Mouse (Mus musculus): ENCODE measurements around the gene Tubb1. TPM values are rescaled to one million over a fixed set of nuclear protein-coding genes. Genes with fewer than 3 reads are reported as not detected.
A peak's percentile ranks its signal among the peaks of the same experiment; 100 is the strongest.

Tubb1 gene
- total RNA-seq, 2 experiments from 2014 or later: 0.26 TPM; not detected in 1

DNA sequence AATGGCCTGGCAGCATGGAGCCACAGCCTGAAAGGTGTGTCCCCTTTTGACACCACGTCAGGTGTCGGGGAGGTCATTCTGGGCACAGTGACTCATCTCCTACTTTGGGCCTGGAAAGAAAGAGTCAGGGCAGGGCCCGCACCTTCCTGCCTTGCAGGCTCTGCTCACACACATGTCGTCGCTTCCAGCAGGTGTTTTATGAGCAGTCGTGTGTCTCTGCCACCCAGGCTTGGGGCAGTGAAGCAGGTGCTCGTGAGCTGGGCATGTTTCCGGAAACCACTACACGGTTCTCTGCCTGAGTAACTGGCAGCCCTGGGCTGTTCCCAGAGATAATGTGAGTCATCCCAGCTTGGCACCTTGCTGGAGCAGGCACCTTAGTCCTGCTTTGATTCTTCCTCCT lies 8.0 kb upstream of the Tubb1 start:
- no peak for ATAC-seq (ENCODE audit: poor library complexity, severe bottlenecking)

DNA sequence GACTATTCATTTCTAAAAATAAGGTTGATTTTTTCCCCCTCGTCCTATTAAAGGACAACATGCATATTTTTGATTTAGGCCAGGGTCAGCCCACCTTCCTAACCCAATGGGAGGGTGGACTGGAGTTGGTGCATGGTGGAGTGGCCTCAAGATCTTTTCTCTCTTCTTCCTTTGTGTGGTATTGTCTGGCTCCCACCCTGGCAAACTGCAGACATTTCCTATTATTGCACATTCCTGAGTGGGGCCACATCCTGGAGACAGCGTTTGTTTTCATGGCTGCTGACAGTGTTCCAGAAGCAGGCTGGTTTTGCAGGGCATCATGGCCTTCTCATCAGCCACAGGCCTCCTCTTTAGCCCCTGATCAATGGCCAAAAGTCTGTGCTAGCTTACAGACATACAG lies 7.4 kb upstream of the Tubb1 start:
- no peak for ATAC-seq (ENCODE audit: poor library complexity, severe bottlenecking)

DNA sequence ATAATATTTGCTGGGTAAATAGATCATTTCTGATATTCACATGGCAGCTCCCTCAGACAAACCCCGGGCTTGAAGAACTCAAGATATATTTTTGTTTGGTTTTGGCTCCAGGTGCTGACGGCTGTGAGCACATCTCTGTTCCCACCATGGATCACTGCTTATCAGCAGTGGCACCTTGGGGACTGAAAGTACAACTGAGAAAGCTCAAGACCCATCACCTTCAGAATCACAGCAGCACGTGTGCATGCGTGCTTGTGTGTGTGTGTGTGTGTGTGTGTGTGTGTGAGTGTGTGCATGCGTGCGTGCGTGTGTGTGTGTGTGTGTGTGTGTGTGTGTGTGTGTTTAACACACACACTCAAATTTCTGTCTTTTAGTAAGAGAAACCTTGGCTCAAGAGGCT lies 6.1 kb upstream of the Tubb1 start:
- no peak for ATAC-seq (ENCODE audit: poor library complexity, severe bottlenecking)

DNA sequence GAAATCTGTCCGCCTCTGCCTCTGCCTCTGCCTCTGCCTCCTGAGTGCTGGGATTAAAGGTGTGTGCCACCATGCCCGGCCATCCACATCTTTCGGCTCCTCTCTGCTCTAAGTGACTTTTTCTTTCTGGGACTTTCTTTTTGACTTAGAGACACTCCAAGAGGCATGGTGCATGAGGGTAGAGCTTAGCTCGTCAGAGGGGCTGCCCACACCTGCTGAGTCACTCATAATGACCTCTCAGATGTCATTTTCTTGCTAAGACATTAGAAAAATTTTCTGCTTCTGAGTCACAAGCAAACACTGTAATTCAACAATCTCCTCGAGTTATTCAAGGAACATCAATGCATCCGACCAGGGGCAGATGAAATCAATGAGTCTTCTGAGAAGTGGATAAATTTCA lies 5.5 kb upstream of the Tubb1 start:
- no peak for ATAC-seq (ENCODE audit: poor library complexity, severe bottlenecking)

DNA sequence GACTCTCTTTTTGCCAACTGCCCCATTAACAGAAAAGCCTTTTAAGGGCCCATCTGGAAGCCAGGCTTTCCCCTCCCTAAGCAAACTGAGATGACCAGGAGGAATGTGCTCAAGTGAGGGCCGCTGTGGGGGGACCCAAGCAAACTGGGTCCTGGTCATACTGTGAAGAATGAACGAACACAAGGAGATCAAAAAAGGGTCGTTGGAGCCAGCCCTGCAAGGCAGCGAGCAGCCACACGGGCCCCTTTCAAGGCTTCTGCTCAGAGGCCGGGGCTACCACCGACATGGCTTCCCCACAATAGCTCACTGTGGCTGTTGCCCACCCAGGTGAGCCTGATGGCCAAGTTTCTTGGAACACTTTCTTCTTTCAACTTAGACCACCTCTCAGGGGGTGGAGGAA lies 4.0 kb upstream of the Tubb1 start:
- ATAC-seq (ENCODE audit: poor library complexity, severe bottlenecking): no peak

DNA sequence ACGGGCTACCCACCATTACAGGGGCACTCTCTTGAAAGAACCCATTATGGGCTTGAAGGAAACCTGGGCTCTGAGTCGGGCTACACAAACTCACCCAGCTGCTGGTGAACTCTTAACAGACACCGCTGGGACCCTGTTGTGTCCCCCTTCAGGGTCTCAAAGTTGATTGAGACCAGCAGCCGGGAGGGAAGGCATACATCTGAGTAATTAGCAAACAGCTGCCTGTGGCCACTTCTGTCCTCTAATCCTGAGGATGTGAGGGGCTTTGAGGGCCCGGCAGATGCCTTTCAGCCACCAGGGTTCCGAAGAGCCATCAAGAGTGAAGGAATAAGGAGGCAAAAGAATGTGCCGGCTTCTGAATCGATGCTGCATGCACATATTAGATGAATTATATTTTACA lies 3.6 kb upstream of the Tubb1 start:
- ATAC-seq (ENCODE audit: poor library complexity, severe bottlenecking): no peak

DNA sequence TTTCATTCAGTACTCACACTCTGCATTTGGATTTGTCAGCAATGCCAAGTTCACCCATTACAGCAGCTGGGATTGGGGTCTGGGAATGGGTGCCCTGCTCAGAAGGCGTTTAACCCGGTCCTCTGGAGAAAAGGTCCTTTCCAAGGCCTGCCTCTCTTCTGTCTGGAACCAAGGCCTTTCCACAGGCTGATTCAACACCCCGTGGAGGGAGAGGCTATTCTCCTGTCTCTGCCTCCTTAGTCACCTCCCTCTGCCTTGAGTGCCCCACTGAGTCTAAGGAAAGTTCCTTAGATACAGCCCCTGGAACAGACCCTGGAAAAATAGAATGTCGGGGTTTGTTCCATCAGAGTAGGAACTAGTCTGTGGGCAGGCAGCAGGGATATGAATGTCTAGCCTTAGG lies 2.1 kb upstream of the Tubb1 start:
- no peak for ATAC-seq (ENCODE audit: poor library complexity, severe bottlenecking)

DNA sequence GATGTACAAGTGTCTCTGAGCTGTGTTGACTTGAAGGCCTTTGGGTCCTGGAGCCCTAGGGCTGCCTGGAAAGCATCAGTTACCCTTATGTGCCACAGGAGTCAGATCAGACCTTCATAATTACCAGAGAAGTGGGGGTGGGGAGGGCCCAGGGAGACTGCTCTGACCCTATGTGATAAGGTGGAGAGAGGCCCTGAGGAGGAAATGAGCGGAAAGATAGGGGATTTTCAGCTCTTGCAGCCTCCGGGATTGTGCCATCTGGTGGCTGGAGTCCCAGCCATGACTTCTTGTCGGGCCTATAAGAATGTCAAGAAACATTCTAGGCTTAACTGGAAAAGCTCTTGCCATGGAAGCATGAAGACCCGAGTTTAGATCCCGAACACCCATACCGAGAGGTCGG lies 3.2 kb downstream of the Tubb1 start:
- peak; percentile 76 for ATAC-seq (ENCODE audit: poor library complexity, severe bottlenecking)

DNA sequence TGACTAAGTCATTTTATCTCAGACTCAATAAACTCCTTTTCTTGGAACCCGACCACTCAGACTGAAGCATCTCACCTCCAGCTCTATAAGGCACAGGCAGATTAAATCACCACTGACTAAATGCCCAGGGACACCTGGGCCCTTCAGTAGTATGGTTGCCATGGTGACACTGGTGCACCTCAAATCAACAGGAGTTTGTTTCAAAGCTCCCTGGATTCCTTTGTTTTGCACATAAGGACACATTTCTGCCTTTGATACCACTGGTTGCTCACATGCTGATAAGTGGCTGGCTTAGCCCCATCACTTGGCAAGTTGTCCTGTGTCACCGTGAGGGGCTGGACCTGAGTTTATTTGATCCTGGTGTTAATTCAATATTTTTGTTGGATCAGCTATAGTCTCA lies 8.9 kb downstream of the Tubb1 start:
- no peak for ATAC-seq (ENCODE audit: poor library complexity, severe bottlenecking)

DNA sequence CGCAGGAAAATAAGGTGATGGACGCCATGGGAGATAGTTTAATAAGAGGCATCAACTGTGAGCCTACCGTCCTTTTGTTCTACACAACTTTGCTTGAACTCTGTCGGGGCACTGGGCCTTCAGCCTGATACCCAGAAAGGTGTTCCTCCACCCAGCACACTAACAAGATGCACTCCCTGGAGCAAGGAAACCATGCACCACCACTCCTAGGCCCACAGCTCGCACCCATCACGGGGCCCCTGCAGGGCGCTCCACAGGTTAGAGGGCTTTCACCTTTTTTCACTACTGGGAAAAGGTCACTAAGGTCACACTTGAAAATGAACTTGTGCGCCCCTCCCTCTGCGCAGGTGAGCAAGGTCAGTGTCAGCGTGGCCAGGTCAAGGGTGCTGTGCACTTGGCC lies 12.9 kb downstream of the Tubb1 start:
- ATAC-seq (ENCODE audit: poor library complexity, severe bottlenecking): peak; percentile 6; the same call in 1 of the 2 replicates

DNA sequence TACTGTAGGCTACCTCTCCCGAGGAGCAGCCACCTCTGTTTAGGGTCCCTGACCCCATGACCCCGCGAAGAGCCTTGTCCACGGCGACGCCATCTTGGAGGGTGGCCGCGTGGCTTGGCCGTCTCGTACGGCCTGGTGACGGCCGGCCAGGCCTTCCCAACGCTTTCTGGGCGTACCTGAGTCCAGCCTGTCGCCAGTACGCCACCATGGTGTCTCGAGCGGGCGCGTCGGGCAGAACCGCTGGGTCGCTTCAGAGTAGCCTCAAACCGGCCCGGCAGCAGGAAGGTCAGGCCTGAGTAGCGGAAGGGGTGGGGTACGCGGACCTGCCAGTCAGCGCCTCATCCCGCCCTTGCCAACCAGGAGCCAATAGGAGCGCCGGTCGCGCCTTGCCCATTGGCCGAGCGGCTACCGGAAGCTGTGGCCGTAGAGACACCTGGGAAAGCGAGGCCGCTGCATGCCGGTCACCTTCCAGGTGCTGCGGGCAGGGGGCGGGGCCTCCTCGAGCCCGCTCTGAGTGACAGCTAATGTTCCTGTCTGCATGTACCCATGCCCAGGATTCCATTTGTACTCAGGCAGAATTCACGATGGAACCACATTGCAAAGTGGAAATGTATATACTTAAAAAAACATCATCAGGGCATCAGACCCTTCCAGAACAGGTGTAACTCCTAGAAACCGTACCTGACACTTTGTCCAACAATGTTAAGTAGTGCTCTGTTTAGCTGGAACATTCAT lies 13.5 kb downstream of the Tubb1 start, which contains the start of gene Atp5e:
TSS of gene Atp5e (minus strand) at position 317 of the 735 bp plus-strand sequence.
- ATAC-seq (ENCODE audit: poor library complexity, severe bottlenecking): peak; percentile 99

DNA sequence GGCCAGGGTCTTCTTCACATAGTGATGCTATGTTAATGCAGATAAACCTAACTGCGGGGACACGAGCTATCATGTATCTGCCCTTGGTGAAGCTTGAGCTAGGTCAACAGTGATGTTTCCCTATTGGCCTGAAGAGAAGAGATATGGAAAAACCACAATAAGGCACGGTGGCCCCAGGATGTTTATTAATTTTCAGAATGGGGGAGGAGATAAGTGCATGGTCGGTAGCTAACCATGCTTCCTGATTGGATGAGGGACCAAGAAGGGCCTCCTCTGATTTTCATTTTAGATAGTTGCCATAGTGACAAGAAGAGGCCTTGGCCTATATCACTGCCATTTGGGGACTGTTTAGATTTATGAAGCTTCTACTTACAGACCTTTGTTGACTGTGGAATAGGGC lies 19.8 kb downstream of the Tubb1 start:
- no peak for ATAC-seq (ENCODE audit: poor library complexity, severe bottlenecking)

DNA sequence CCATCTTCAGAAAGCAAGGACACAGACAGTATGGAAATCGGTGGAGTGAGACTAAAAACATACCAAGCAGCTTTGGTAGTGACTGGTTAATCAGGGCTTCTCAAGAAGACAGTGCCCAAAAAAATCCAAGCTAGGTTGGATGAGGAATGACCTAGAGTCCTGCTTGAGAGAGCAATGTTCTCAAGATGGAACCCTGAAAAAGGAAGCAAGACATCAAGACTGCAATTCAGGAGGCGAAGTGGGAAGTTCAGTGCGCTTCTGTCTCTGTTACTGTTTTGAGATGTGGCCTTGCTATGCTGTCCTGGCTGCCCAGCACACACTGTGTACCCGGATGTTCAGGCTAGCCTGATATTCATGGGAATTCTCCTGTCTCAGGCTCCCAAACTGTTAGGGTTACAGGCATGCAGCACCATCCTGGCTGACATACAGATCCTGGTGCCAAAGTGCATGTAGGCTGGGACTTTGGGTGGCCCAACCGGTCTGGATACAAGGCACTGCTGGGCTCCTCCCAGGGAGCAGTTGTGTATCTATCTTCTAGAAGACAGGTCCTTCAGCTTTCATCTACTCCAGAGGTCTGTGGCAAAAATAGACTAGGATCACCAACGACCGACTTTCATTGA lies 20.4 kb downstream of the Tubb1 start:
- ATAC-seq (ENCODE audit: poor library complexity, severe bottlenecking): no peak

DNA sequence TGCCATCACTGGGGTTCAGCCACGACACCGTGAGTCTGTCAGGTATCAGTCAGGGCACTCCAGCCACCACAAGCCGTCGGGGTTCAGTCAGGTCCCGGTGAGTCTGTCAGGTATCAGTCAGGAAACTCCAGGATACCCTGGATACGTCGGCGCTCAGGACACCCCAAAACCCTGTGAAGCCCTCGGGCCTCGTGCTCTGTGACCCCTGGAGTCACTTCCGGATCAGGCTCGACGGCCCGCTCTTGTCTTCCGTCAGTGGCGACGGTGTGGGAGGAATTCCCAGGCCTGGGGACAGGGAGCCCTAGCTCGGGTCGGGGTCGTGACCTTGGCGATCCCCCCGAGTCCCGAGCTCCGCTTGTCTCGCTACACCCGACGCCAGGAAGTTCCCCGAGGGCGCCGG lies 21.9 kb downstream of the Tubb1 start:
- peak; percentile 41 for ATAC-seq (ENCODE audit: poor library complexity, severe bottlenecking)

DNA sequence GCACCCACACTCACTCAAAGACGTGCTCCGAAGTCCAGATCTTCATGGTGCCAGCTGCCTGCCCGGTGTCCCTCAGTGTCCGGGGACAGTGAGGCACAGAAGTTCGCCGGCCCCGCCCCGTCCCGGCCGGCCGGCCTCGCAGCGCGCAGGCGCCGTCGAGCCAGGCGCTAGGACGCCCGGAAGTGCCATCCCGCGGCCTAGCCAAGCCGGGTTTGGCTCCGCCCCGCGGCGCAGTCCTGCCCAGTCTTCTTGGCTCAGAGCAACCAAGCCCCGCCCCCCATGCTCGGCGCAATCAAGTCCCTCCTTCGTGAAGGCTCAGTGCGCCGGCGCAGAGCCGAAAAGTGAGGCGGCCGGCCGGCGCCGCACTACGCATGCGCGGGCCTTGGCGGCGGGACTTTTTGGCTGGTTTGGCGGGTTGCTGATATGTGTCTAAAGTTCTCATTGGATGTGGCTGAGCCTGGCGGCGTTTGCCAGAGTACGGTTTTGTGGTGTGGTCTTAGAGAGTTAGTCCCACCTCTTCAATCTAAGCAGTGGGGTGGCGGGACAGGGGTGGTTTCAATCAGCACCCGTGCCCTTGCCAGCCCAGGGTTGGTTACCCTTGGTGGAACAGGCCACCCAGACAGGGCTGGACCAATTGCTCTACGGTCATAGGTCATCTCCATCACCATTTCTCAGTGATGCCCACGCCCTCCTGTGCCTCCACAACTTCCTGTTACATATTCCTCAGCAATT lies 22.5 kb downstream of the Tubb1 start, which contains the start of gene Prelid3b:
TSS of gene Prelid3b (minus strand) at position 264 of the 732 bp plus-strand sequence.
- ATAC-seq (ENCODE audit: poor library complexity, severe bottlenecking): peak; percentile 84

DNA sequence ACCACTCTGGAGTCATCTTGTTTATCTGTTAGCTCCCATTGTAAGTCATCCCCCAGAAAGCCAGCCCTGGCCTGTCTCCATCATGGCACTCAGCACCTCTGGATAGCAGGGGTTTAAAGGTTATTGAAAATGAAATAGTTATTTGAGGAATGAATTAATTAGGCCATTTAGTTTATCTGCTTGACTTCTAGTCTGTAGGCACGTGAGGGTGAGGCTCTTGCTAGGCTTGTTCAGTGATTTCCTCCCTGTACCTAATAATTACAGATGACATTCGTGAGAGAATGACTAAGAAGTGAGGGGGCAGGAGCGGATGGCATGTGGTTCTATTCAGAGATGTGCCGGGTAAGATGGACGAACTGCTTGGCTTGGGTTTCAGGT lies 23.0 kb downstream of the Tubb1 start:
- ATAC-seq (ENCODE audit: poor library complexity, severe bottlenecking): no peak

DNA sequence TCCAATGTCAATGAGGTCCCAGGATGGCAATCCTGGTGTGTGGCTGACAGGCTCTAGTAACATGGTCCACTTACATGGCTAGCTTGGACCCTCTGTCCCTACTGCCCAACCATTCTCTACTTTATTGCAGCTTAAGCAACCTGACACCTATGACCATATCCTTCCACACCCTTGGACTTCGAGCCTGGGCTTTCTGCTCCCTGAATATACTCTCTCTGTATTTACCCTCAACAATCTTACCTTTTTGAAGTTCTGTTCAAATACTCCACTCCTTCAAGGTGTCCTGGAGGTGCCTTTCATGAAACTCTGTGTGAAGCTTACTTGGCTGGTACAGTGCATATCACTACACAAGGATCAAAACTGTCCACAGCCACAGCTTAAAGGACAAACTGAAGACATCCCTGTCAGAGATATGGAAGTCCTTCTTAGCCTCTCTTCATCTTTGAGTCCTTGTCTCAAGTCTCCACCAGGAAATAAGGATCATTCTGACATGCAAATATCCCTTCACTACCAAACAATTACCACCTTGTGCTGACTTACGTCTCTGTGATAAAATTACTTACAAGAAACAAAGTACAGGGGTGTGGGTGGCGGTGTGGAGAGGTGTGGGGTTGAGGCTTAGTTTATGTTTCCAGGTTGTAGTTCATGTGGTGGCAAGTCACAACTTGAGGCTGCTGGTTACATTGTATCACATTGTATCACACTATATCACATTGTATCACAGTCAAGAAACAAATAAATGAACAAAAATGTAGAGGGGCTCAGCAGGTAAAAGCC lies 27.2 kb downstream of the Tubb1 start:
- no peak for ATAC-seq (ENCODE audit: poor library complexity, severe bottlenecking)

DNA sequence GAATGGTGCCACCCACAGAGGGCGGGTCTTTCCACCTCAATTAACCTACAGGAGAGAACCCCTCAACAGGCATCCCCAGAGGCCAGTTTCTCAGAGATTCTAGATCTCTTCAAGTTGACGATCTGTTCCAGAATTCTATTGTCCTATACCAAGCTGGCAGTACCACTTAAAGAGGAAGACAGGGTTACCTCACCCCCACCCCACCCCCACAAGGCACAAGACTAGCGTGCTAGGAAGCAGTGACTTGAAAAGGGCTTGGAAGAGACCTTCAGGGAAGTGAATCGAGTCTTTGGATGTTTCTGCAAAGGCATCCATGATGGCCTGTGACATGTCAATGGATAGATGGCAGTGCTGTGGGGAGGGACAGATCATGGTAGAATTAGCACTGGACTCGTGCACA lies 28.3 kb downstream of the Tubb1 start:
- peak; percentile 41 for ATAC-seq (ENCODE audit: poor library complexity, severe bottlenecking)

DNA sequence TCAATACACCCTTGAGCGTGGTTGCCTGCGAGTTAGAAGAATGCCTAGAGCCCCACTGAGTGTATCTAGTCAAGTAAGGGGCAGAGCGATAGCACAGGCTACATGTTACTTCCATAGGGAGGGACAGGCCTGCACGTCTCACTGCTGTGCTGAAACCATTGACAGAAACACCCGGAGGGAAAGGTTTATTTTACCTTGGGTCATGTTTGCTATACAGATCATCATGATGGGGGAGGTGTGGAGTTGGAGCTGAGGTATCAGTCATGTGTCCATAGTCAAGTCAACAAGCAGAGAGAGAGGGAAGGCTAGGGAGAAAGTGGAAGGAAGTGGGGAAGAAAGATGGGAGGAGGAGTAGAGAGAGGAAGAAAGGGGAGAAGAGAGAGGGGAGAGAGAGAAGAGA lies 36.5 kb downstream of the Tubb1 start:
- no peak for ATAC-seq (ENCODE audit: poor library complexity, severe bottlenecking)

DNA sequence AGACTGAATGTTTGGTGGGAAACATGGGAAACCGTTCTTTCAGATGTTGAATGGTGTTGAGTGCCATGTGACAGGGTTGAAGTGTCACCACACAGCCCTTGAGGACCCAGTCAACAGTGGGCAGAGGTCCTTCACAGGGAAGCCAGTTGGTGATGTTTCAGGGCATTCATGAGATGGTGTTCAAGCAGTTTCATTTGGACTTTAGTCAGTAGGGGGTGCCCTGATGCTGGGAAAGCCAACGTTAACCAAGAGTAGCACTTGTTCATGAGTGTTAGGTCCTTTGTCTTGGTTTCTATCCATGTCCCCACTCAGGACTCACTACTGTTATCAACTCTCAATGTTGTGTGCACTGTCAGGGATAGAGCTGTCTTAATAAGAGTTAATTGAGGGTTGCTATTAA lies 42.4 kb downstream of the Tubb1 start:
- ATAC-seq (ENCODE audit: poor library complexity, severe bottlenecking): peak; percentile 76

DNA sequence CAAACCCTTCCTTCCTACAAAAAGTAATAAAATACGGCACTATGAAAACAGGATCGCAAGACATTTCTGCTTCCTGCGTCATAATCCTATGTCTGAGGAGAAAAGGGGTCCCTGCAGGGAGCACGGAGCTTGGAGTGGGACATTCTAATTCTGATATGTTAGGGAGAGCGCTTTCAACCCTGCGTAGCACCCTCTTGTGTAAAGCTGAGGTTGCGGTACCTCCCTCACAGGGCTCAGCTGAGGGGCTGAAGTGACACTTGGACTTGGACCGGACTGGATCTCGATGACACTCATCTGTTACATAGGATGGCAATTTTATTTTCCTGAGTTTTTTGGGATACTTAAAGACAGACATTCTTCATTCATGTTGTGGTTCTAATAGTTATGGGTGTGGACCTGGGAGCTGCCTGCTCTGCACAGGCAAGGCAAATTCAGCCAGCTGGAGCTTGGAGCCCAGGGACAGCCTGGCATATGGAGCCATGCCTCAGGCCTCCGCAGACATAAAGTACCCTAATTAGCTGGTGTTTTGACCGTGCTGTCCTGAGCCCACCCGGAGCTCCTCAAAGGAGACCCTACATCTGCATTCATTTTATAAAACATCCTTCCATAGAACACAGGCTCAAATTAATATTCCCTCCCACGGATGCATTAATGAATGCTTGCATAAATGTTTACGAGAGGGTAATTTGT lies 50.5 kb downstream of the Tubb1 start:
- no peak for ATAC-seq (ENCODE audit: poor library complexity, severe bottlenecking)
